In the genomic region with DNA sequence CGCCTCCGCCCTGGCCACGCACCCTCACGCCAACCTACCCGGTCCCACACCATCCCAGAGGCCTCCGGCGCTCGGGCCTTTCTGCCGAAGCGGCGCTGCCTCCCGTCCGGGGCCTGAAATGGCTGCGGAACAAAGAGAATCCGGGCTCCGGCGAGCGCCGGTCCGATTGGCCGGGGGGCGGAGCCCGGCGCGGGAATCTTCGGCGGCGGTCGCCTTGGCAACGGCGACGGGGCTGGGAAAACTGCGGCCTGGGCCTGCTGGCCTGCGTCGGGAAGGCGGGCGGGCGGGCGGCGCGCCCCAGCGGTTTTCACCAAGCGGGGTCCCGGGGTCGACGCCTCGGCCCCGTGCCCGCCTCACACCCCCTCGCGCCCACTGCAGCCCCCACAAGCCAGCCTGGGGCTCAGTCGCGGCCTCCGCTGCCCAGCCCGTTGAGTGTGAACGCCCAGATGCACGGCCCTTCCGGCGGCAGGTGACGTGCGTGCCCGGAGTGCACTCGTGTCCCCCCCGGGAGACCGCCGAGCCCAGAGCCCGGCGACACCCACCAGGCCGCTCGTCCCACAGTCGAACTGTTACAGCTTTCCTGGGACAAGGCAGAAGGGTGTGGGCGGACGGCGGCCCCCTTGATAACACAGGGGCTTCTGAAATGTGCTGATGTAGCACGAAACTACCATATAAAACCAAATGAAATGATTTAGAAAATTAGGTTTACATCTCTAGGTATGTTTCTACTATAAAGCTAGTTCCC, we compare ENCODE assay signal across 8 mouse cellular contexts. TPM values are rescaled to one million over a fixed set of nuclear protein-coding genes. Genes with fewer than 3 reads are reported as not detected.
DNase-seq lines count a peak whose midpoint lies in the region; ATAC-seq and TF ChIP-seq lines count a peak whose summit lies in the region.

Gene Tnpo1 (minus strand): TSS at position 172 of the 745 bp plus-strand sequence.

- peak within 1 kb of the TSS; percentile 96 for H3K9ac ChIP-seq in ES-E14 (ENCODE audit: insufficient read depth, low read depth, low read length, poor library complexity, severe bottlenecking)
- peak within 1 kb of the TSS; percentile 100 for H3K9ac ChIP-seq in forebrain, embryonic 16.5 days (replicated peaks; ENCODE audit: low read depth, low read length)
- H3K9ac ChIP-seq in lung, embryonic 15.5 days: peak within 1 kb of the TSS; percentile 100

- H3K27ac ChIP-seq in ES-E14 (ENCODE audit: insufficient read depth, low read depth, low read length, poor library complexity, severe bottlenecking): peak within 1 kb of the TSS; percentile 34
- peak within 1 kb of the TSS; percentile 98 for H3K27ac ChIP-seq in forebrain, embryonic 16.5 days (ENCODE audit: low read length)
- H3K27ac ChIP-seq in lung, embryonic 15.5 days: peak within 1 kb of the TSS; percentile 97

- peak within 1 kb of the TSS; percentile 71 to 95 for H3K4me3 ChIP-seq in ES-E14 (ENCODE audit: insufficient read depth in 1 of 2, low read depth in 1 of 2, low read length in 2 of 2, poor library complexity in 1 of 2, severe bottlenecking in 1 of 2)
- H3K4me3 ChIP-seq in forebrain, embryonic 16.5 days (replicated peaks; ENCODE audit: low read length): peak within 1 kb of the TSS; percentile 95
- H3K4me3 ChIP-seq in lung, embryonic 15.5 days: peak within 1 kb of the TSS; percentile 97

- peak; percentile 94 for ATAC-seq in forebrain, embryonic 16.5 days
- peak; percentile 97 for ATAC-seq in lung, embryonic 15.5 days (ENCODE audit: borderline replicate concordance, extremely low read depth, low FRiP score, low TSS enrichment)

- peak; percentile 82 for DNase-seq in ES-E14 (ENCODE audit: low read depth, low spot score)
- peak; percentile 90 for DNase-seq in cerebellum, adult 11-12 months
- DNase-seq in heart, postnatal 36 days: peak; percentile 93 to 96
- peak; percentile 85 to 90 for DNase-seq in layer of hippocampus, adult 8-10 months (ENCODE audit: low spot score in 2 of 2)
- peak; percentile 86 for DNase-seq in ovary, adult 18-20 months (ENCODE audit: low spot score)
- peak; percentile 73 for DNase-seq in thymus, postnatal 0 days (ENCODE audit: low spot score)

- no peaks in the 10 kb centered on the region for H3K9me3 ChIP-seq in ES-E14 (ENCODE audit: control insufficient read depth, insufficient read depth, low read depth, low read length)
- H3K9me3 ChIP-seq in forebrain, embryonic 16.5 days (ENCODE audit: control insufficient read depth, low read length): no peaks in the 10 kb centered on the region
- H3K9me3 ChIP-seq in lung, embryonic 15.5 days: no peaks in the 10 kb centered on the region

- peaks cover 2 to 4% of the 10 kb centered on the region in 2 experiments; a peak in 2 of 4 replicates for H3K4me1 ChIP-seq in ES-E14 (ENCODE audit: control insufficient read depth in 2 of 2, insufficient read depth in 2 of 2, low read length in 2 of 2, poor library complexity in 1 of 2)
- peaks cover 20% of the 10 kb centered on the region for H3K4me1 ChIP-seq in forebrain, embryonic 16.5 days (replicated peaks; ENCODE audit: control insufficient read depth, insufficient read depth, low read length)
- H3K4me1 ChIP-seq in lung, embryonic 15.5 days: peaks cover 16% of the 10 kb centered on the region

- H3K36me3 ChIP-seq in ES-E14 (ENCODE audit: control insufficient read depth, insufficient read depth, low read length, poor library complexity, severe bottlenecking): no peaks in the 10 kb centered on the region
- no peaks in the 10 kb centered on the region for H3K36me3 ChIP-seq in forebrain, embryonic 16.5 days (ENCODE audit: control insufficient read depth, insufficient read depth)
- peaks cover 12% of the 10 kb centered on the region; the same call in 1 of the 2 replicates for H3K36me3 ChIP-seq in lung, embryonic 15.5 days

- H3K4me2 ChIP-seq in forebrain, embryonic 16.5 days (ENCODE audit: low read length): peak within 1 kb of the TSS; percentile 76
- H3K4me2 ChIP-seq in lung, embryonic 15.5 days: peak within 1 kb of the TSS; percentile 80

- in situ Hi-C loops in ES-E14 (cut with MboI; ENCODE audit: low sequenced_read_pairs in 2 of 2, unreplicated experiment in 2 of 2): no loop called here

- H3K27me3 ChIP-seq in forebrain, embryonic 16.5 days (replicated peaks; ENCODE audit: control insufficient read depth, insufficient read depth, low read length): no peaks in the 10 kb centered on the region
- no peaks in the 10 kb centered on the region for H3K27me3 ChIP-seq in lung, embryonic 15.5 days

- intact Hi-C loops in heart, postnatal 36 days (cut with DNase I): loop anchor here (2.0 to 10.0 kb wide), 3 partner anchors 52 to 166 kb away; no protein-coding TSS in a partner anchor

- WGBS in forebrain, embryonic 16.5 days: under 1% methylated on average over 63 of the region's 75 CpGs
- WGBS in lung, embryonic 15.5 days: under 1% methylated on average over 45 of the region's 75 CpGs

TF ChIP-seq in ES-E14, 5 proteins besides CTCF, POLR2A, EP300 and RAD21:
- peak; percentile 85 for TF ChIP-seq MAFK (IDR thresholded peaks at IDR 0.05; ENCODE audit: insufficient read depth, low read depth, low read length)
- no peak for TF ChIP-seq ZC3H11A (IDR thresholded peaks at IDR 0.05; ENCODE audit: borderline replicate concordance, low read depth, low read length)
- TF ChIP-seq HCFC1 (IDR thresholded peaks at IDR 0.05; ENCODE audit: borderline replicate concordance, insufficient read depth, low read length): 0 out of 2 replicates have a peak, but pooled peaks have one; percentile 19
- no peak for TF ChIP-seq ZNF384 (IDR thresholded peaks at IDR 0.05; ENCODE audit: low read depth, low read length)
- no peak for TF ChIP-seq CHD2 (IDR thresholded peaks at IDR 0.05; ENCODE audit: low read depth, low read length)

RNA-seq across cellular contexts. Expression of gene Tnpo1, which starts in this region (rescaled TPM):
- 133 and 148 TPM in 2 replicates for total RNA-seq in ES-E14 (2012; rRNA removed)
- 52.1 and 55.7 TPM in 2 replicates for polyA plus RNA-seq in forebrain, embryonic 16.5 days (2015; fragmentation: Nextera tagmentation; extraction: Ambion mirVana)
- 10 to 100 TPM; 71.9 to 73.1 TPM for total RNA-seq in heart, postnatal 36 days (2021)
- 10 to 100 TPM; 62.4 to 73.5 (median 71.6) TPM for total RNA-seq in layer of hippocampus, adult 8-10 months (2022)
- 61.9 and 62.1 TPM in 2 replicates for polyA plus RNA-seq in lung, embryonic 15.5 days (2015; fragmentation: Nextera tagmentation; extraction: Ambion mirVana)
- 33.8 and 37.8 TPM in 2 replicates for polyA plus RNA-seq in thymus, postnatal 0 days (2015; fragmentation: Nextera tagmentation; extraction: Ambion mirVana)

Comparison
In these comparisons a context has a peak if more than half of its experiments do, and no peak if none do; other contexts are left out.
1. Peak in every context shown above with its lines: DNase-seq, ATAC-seq, H3K4me3 ChIP-seq and H3K27ac ChIP-seq.
2. H3K27ac ChIP-seq: peak in every context shown above with its lines; median percentile 98 in forebrain, embryonic 16.5 days; 97 in lung, embryonic 15.5 days; 34 in ES-E14.